Mouse (Mus musculus): ENCODE data around the gene Nr6a1.

DNA sequence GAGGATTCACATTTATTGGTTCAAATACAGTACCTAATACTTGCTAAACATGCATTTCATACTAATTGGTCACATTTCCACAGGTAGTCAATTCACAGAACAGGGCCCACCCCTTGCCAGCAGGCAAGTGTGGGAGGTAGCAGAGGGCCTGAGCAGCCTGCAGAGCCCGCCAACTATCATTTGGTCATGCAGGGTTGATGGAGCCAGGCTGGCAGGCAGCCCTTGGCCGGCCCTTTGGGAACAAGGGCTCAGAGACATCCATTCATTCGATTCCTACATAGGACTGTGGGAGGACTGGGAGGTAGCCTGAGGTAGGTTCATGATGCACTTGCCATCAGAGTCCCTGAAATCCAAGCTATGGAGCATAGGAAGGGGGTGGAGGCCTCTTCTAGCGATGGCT is 204.1 kb downstream of the Nr6a1 start:
- TF ChIP-seq CTCF (IDR thresholded peaks at IDR 0.05; ENCODE audit: insufficient read depth, low read depth, low read length) (no peak), POLR2A (IDR thresholded peaks at IDR 0.05; ENCODE audit: insufficient read depth, low read depth, low read length) (no peak)
